Mouse (Mus musculus) gastrocnemius, adult 8-10 months (tissue): ENCODE measurements around the gene Vsir. TPM values are rescaled to one million over a fixed set of nuclear protein-coding genes. Genes with fewer than 3 reads are reported as not detected.
A peak's percentile ranks its signal among the peaks of the same experiment; 100 is the strongest.

Source experiments
- DNase-seq, 2 experiments: peaks; one replicate each; pipeline ENCODE4 v3.0.0; 2022; ENCODE audit warnings: low spot score in 2 of 2
- total RNA-seq, 4 experiments: library from RNA; stranded (reverse); gene quantifications; 2 replicates each; pipeline ENCODE4 v1.2.4; 2022

Vsir gene
- 1 to 10 TPM; 2.3 to 5.2 (median 3.8) TPM for total RNA-seq

DNA sequence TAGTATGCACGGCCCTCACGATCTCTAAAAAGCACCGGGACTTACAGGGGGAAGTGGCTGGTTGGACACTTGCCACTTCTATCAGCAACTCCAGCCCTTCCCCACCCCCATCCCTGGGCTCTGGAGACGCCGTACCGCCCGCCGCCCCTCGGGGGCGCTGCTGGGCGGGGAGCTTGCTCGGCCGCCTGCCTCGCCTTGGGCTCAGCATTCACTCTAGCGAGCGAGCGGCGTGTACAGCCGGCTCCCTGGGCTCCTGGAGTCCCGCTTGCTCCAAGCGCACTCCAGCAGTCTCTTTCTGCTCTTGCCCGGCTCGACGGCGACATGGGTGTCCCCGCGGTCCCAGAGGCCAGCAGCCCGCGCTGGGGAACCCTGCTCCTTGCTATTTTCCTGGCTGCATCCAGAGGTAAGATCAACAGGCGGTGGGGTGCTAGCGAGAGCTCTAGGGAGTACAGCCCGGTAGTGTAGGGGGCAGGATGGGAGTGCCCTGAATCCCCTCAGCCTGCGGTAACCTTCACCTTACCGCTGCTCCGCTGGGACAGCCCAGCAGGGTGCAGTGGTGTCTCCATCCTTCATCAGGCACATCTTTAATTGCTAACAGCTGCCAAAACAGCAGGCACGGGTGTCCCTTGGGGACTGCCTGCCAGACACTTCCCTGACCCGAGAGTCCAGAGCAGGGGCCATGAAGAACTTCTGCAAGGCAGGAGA is at the start of gene Vsir:
Gene Vsir (plus strand): TSS at position 151 of the 705 bp plus-strand sequence.
- peak; percentile 82 to 84 for DNase-seq

DNA sequence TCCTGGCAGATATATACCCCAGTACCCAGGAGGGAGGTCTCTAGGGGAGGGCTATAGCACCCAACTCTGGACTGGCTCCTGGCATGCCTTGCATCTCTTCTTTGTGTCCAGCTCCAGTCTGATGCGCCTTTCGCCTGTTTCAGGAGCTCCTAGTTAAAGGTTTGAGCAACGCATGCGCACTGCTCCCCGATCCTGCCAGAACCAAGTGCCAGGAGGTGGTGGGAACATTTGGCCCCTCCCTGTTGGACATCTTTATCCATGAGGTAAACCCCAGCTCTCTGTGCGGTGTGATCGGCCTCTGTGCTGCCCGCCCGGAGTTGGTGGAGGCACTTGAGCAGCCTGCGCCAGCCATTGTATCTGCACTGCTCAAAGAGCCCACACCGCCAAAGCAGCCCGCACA is 47.0 kb upstream of the Vsir start:
- DNase-seq = no peak

DNA sequence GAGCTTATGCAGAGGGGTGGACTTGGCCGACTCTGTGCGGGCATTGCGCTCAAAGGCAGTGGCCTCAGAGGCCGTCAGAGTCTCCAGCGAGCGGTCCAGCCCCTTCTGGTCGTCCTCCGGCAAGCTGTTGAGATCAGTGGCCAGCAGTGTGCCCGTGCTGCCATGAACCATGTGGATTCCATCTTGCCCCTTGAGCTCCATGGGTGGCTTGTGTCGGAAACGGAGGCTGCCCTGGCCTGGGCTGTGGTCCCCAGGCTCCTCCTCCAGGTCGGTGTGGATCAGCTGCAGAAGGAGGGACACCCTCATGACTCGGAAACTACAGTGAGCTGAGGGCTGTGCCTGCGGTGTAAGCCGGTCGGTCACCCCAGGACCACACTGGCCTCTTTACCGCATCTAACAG is 43.2 kb upstream of the Vsir start:
- no peak for DNase-seq

GRCm38 (mm10) chr10:60304854-60305628 is 41.6 kb upstream of the Vsir start:
- DNase-seq = peak; percentile 37 to 57

DNA sequence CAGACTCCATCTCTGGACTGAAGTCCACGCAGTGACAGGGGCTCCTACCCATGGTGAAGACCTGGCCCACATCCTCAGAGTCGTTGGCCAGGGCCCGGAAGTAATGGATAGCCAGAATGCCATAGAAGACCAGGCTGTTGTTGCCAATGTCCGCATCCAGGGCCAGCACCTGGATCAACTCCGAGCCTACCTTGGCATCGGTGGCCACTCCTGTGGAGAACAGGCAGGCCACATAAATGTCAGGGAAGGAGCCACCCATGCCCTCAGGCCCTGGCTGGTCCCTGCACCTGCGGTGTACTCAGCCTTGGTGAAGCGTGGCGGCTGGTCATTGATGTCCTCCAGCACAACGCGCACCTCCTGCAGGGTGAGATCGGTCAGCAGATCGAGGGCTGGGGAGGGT is 36.0 kb upstream of the Vsir start:
- DNase-seq = no peak

GRCm38 (mm10) chr10:60313606-60314005 is 33.0 kb upstream of the Vsir start:
- DNase-seq = no peak

DNA sequence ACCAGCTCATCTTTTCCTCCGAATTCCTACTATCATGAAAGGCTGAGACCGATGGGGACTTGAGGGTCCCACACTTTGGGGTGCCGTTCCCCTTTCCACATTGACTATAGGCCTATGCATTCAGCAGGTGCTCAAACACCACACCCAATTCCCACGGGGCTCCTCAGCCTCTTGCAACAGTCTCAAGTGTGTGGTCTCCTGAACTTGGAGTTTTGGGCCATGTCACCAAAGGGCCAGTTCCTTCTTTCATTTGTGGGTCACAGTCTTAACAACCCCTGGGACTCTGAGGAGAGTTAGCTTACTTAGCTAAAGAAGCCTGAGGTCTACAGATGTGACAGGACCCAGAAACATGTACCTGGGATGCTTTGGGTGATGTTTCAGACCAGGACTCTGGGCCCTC is 30.5 kb upstream of the Vsir start:
- DNase-seq = no peak

- DNase-seq = no peak
Observed at GRCm38 (mm10) chr10:60328963-60329650, 17.5 kb upstream of the Vsir start.

- no peak for DNase-seq
Observed at GRCm38 (mm10) chr10:60334583-60334982, 12.1 kb upstream of the Vsir start.

- no peak for DNase-seq
Observed at GRCm38 (mm10) chr10:60335021-60335420, 11.6 kb upstream of the Vsir start.

DNA sequence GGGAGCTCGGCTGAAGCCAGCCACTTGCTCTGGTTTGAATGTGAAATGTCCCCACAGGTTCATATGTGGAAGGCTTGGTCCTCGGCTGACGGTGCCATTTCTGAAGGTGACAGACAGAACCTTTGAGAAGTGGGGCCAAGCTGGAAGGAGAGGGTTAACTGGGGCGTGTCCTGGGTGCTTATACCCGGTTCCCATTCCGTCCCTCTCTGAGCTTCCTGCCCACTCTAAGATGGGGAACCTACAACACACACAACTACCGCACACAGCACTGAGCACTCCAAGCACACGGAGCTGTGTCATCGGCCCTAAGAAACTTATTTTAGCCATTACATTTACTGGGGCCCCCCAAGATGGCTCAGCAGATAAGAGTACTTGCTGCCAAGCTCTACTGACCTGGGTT is 5.1 kb upstream of the Vsir start:
- no peak for DNase-seq

DNA sequence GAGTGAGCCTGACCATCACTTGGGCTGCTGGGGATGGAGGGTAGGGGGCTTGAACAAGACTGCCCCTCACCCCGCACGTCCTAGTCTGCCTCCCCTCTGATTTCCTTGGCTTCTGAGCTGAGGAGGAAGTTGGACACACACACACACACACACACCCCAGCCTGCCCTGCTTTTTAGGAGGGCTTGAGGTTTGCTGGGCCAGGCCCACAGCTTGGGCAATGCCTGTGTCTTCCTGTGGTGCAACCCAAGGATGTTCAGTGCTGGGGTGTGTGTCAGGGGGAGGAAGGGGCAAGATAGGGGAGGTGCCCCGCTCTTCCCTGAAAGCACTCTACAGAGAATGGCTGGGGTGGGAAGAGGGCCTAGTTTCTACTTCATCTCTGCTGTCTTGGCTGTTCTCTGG is 2.5 kb upstream of the Vsir start:
- DNase-seq = no peak

DNA sequence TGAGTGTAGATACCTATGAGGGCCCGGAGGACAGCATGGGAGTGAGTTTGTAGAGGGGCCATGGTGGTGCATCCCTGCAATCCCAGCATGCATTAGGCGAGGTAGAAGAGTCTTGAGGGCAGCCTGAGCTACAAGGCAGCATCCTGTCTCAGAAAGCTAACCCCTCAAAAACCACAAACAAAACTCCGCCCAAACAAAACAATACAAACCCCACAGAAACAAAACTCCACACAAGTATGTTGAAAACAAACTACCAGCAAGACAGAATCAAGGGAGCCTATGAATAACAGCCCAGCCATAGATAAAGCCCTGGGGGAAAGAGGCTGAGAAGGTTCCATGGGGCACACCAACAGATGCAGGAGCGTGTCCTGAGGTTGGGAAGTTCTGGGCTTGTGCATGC is 595 bp upstream of the Vsir start:
- DNase-seq = no peak

DNA sequence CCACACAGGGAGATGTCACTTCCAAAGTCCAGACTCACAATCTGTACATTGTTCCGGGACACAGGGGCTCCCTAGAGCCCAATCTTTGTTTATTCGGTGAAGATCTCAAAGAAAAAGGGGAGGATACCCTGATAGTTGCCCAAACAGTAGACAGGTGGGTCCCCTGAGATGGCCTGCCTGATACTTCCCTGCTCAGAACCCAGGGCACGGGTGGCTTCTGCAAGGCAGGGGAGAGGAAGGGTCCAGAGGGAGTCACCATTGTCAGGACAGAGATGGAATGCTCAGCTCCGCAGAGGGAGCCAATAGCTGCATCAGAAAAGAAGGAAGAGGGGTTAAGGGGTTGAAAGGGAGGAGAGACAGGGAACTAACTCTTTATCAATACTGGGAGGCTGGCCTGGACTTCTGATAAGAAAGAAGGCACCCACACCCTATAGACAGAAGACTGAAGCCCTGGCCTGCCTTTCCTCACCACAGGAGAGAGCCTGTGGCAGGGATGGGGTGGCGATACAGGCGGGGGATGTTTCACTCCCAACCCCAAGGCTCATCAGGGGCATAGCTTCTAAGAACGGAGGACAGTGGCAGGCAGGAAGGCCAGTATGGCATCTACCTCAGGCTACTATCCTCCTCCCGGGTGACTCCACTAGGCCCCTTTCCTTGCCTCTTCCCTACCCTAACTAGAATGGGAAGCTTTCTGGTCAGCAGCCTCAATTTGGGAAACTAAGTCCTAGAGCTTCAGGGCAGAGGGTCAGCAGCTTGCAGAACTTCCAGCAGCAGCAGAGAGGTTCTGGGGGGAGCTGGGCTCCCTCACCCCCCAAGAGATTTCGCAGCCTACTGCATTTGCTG is 1.3 kb downstream of the Vsir start:
- no peak for DNase-seq

- peak; percentile 31 to 60 for DNase-seq
Observed at GRCm38 (mm10) chr10:60349056-60349455, 2.4 kb downstream of the Vsir start.

DNA sequence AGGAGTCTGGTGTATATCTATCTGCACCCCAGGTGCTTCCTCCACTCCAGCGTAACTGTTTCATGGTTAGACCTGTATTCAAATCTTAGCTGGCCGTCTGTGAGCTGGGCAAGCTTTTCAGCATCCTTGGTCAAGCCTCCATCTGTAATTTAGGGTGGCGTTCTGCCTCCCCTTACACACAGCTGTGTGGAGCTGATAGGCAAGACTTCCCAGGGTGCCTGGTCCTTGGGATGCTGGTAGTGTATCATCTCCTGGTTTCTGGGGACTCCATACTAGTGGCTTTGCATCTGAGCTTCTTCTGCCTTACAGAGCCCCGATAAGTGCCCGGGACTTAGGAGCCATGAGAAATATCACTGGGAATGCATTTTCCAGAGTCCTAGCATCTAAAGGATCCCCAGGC is 3.0 kb downstream of the Vsir start:
- DNase-seq = no peak

DNA sequence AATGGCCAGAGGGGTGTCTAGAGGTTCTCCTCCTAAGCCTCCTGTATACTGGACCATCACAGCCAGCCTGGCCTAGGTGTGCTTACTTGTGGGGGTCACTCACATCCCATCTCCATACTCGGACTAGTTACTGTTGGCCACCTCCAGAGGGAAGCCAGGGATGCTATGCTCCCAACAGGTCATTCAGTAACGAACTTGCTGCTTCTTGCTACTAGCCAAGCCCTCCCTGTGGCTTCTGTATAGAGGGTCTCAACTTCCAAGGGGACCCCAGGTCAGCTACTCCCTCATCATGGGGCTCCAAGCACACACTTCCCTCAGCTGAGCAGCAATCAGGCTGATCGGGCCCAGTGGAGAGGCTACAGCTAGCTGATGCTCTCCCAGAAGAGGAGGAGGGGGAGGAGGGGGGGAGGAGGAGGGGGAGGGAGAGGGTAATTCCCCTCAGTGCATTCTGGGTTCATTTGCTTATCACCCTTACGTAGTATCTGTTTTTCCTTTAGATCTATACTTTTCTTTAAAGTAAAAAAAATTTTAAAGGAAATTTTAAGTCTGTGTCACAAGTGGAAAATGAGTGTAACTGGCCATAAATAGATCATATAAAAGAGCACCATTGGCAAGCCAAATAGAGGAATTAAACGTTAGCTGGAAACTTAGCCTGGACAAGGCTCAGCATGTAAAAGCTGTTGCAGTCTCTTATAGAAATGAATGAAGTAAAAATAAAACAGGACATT is 3.6 kb downstream of the Vsir start:
- DNase-seq = no peak

GRCm38 (mm10) chr10:60350805-60351167 is 4.1 kb downstream of the Vsir start:
- DNase-seq = peak; percentile 86 to 89

GRCm38 (mm10) chr10:60351248-60351647 is 4.6 kb downstream of the Vsir start:
- no peak for DNase-seq

DNA sequence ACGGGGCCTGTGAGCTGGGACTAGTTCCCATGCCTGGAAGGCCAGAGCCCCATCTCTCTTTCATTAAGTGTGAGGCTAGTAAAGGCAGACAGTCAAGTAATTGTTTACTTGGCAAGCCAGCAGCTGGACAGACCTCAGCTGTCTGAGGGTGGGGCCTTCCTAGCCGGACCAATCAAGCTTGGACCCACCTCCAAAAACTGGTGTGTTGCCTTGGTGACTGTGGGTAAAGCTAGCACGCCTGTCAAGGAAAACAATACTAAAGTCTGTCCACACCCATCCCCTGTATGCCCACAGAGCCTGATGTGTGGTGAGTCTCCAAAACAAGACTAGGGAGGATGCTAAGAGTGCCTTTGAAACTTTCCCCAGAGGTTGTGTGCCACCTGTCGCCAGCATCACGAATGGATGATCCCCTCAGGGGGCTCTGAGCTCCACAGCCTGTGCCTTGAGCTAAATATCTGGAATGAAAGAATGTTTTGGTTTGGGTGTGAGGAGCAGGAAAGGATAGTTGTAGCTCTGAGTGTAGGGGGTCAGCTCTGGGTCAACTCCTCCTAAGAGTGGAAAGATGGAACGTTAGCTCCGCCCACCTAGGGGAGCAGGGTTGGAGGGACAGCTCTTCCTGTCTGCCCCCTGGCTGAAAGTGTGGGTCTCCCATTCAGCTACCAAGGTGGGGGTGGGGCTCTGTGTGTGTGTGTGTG is 5.3 kb downstream of the Vsir start:
- peak; percentile 53 to 72 for DNase-seq
